Mouse (Mus musculus) spleen, adult 2 months (tissue): ENCODE data around the gene Rai1. TPM values are rescaled to one million over a fixed set of nuclear protein-coding genes. Genes with fewer than 3 reads are reported as not detected.

Experiments used
- DNase-seq, 2 experiments: peaks; one replicate each; pipeline versions ENCODE4 v3.0.0 to v3.0.0-alpha.2; 2012 to 2021; ENCODE audit warnings: low spot score in 2 of 2, low read depth in 1 of 2
- H3K27ac ChIP-seq: fragments of 200-500 bp; 2 replicates; pipeline ENCODE4 v1.5.1; 2012; ENCODE audit warnings: low read length, inconsistent platforms; ENCODE audit not compliant: insufficient read depth
- H3K27me3 ChIP-seq: fragments of 200-500 bp; 2 replicates; pipeline ENCODE4 v1.6.1; 2012; ENCODE audit warnings: mild to moderate bottlenecking, moderate library complexity, low read length, inconsistent platforms; ENCODE audit not compliant: control insufficient read depth, insufficient read depth
- H3K36me3 ChIP-seq: fragments of 200-500 bp; 2 replicates; pipeline ENCODE4 v1.6.1; 2012; ENCODE audit warnings: mild to moderate bottlenecking, low read length, inconsistent platforms; ENCODE audit not compliant: control insufficient read depth, insufficient read depth
- H3K4me1 ChIP-seq: fragments of 200-500 bp; 2 replicates; pipeline ENCODE4 v1.6.1; 2011; ENCODE audit warnings: inconsistent platforms; ENCODE audit not compliant: control insufficient read depth, insufficient read depth, insufficient read length
- H3K4me3 ChIP-seq: fragments of 200-500 bp; 2 replicates; pipeline ENCODE4 v1.5.1; 2011; ENCODE audit warnings: mild to moderate bottlenecking, inconsistent platforms; ENCODE audit not compliant: insufficient read depth, insufficient read length; ENCODE audit errors: extremely low read depth
- CTCF ChIP-seq: fragments of 200-500 bp; IDR thresholded peaks from 2 replicates; pipeline ENCODE4 v1.5.1; 2011; ENCODE audit warnings: mild to moderate bottlenecking, inconsistent platforms; ENCODE audit not compliant: insufficient read depth, insufficient read length, insufficient replicate concordance; ENCODE audit errors: extremely low read depth
- POLR2A ChIP-seq: fragments of 200-500 bp; IDR thresholded peaks from 2 replicates; pipeline ENCODE4 v1.6.1; 2011; ENCODE audit warnings: low read depth, low read length, inconsistent platforms
- WGBS: fragments of 180-500 bp; shearing (Covaris S2); methylation state at CpG from one replicate; pipeline ENCODE4 v1.1.7; 2018; 5-methylcytosine and 5-hydroxymethylcytosine counted together
- polyA plus RNA-seq: library from polyadenylated mRNA; depleted of rRNA; stranded (reverse); fragments of >200 nt; gene quantifications from 2 replicates; pipeline ENCODE4 v1.2.3, GENCODE M21; 2012

Rai1 gene
- polyA plus RNA-seq, 1 experiment = 36.0 TPM

DNA sequence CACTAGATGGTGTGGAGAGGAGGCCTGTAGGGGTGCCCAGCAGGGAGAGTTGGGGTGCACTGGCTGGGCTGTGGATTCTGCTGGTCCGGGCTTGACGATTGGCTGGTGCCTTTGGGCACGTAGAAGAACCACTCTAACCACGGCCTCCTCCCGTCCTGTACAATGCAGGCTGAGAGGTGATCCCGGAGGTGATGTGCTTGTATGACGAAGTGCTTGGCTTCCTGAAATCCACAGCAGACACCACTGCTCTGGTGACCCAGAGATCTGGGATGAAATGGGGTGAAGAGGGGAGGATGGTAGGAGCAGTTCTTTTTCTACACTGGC, 36.4 kb downstream of the Rai1 start:
- Histone ChIP-seq H3K27ac (no peak overlapping the region), H3K36me3 (peaks cover 1% of the 10 kb centered on the region; the same call in 1 of the 2 replicates), H3K4me3 (no peak overlapping the region), H3K4me1 (peaks cover 9% of the 10 kb centered on the region), H3K27me3 (no peaks in the 10 kb centered on the region)
- TF ChIP-seq POLR2A (no peak), CTCF (no peak)
- WGBS = 79% methylated on average over 7 of the region's 7 CpGs
- no peak for DNase-seq

DNA sequence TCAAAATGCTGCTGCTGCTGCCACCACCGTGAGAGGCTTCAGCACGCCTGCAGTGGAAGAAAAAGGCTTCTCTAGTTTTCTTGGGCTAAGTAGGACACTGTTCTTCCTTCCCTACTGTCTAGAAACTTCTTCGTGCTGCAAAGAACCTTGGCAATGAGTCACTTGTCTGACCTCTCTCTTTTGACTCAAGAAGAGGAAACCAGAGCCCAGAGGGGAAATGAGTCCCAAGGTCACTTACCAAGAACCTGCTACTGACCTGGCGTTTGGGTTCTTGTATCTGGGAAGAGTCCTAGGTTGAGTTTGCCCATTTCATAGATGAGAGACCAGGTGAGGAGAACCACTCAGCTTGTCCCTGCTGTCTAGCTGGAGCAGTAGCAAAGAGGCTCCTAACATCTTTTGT, 38.3 kb downstream of the Rai1 start:
- Histone ChIP-seq H3K4me1 (peaks cover 9% of the 10 kb centered on the region), H3K36me3 (peaks cover 1% of the 10 kb centered on the region; the same call in 1 of the 2 replicates), H3K27me3 (no peaks in the 10 kb centered on the region), H3K27ac (no peak overlapping the region), H3K4me3 (no peak overlapping the region)
- DNase-seq = no peak
- WGBS = 52% methylated on average over 4 of the region's 4 CpGs
- no peak for TF ChIP-seq CTCF
- no peak for TF ChIP-seq POLR2A

DNA sequence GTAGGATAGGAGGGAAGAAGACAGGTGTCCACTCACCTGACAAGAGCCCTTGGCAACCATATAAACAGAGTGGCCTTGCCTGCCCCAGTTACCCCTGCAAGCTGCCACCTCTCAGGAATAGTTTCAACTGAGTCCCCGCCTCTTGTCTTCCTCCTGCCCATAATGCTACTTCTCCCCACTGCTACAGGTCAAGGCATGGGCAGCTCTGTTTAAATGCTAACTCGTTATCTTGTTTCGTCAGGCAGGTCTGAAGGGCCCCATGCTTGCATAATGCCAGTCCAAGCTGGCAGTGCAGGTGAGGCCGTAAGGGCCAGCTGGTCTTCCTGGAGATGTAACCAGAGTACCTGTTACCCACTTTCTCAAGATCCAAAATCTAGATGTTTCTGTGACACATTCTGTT, 41.4 kb downstream of the Rai1 start:
- TF ChIP-seq CTCF (no peak), POLR2A (no peak)
- H3K4me3 ChIP-seq = no peak overlapping the region
- WGBS = 90% methylated on average over 4 of the region's 4 CpGs

GRCm38 (mm10) chr11:60148591-60148990, 43.8 kb downstream of the Rai1 start:
- WGBS = 88% methylated on average over 5 of the region's 5 CpGs
- no peaks in the 10 kb centered on the region for H3K4me1 ChIP-seq
- H3K27ac ChIP-seq = no peak overlapping the region
- no peak overlapping the region for H3K4me3 ChIP-seq
- TF ChIP-seq POLR2A (no peak), CTCF (no peak)
- H3K27me3 ChIP-seq = no peaks in the 10 kb centered on the region
- DNase-seq = no peak
- H3K36me3 ChIP-seq = peaks cover 1% of the 10 kb centered on the region; the same call in 1 of the 2 replicates

More for the DNA sequence above, 41.4 kb downstream of the Rai1 start:
- Histone ChIP-seq H3K4me1 (peaks cover 3% of the 10 kb centered on the region; the same call in 1 of the 2 replicates), H3K27me3 (no peaks in the 10 kb centered on the region), H3K27ac (no peak overlapping the region), H3K36me3 (peaks cover 1% of the 10 kb centered on the region; the same call in 1 of the 2 replicates)
- no peak for DNase-seq

- WGBS = 80% methylated on average over 3 of the region's 3 CpGs
Observed at GRCm38 (mm10) chr11:60149086-60149485, 44.3 kb downstream of the Rai1 start.

GRCm38 (mm10) chr11:60150677-60151076, 45.9 kb downstream of the Rai1 start:
- no peak for DNase-seq

More at GRCm38 (mm10) chr11:60149086-60149485, 44.3 kb downstream of the Rai1 start:
- Histone ChIP-seq H3K4me3 (no peak overlapping the region), H3K27me3 (no peaks in the 10 kb centered on the region), H3K27ac (no peak overlapping the region), H3K36me3 (peaks cover 1% of the 10 kb centered on the region; the same call in 1 of the 2 replicates), H3K4me1 (no peaks in the 10 kb centered on the region)
- TF ChIP-seq POLR2A (no peak), CTCF (no peak)
- DNase-seq = no peak

GRCm38 (mm10) chr11:60152339-60152738, 47.5 kb downstream of the Rai1 start:
- no peaks in the 10 kb centered on the region for H3K4me1 ChIP-seq
- no peaks in the 10 kb centered on the region for H3K27me3 ChIP-seq
- 42% methylated on average over 1 of the region's 1 CpGs for WGBS

More at GRCm38 (mm10) chr11:60150677-60151076, 45.9 kb downstream of the Rai1 start:
- Histone ChIP-seq H3K27ac (no peak overlapping the region), H3K36me3 (no peaks in the 10 kb centered on the region; the same call in 1 of the 2 replicates), H3K4me3 (no peak overlapping the region), H3K27me3 (no peaks in the 10 kb centered on the region), H3K4me1 (no peaks in the 10 kb centered on the region)
- TF ChIP-seq CTCF = no peak
- no peak for TF ChIP-seq POLR2A
- 91% methylated on average over 3 of the region's 3 CpGs for WGBS

More at GRCm38 (mm10) chr11:60152339-60152738, 47.5 kb downstream of the Rai1 start:
- TF ChIP-seq CTCF (no peak), POLR2A (no peak)
- no peaks in the 10 kb centered on the region for H3K36me3 ChIP-seq
- no peak overlapping the region for H3K27ac ChIP-seq
- DNase-seq = no peak
- no peak overlapping the region for H3K4me3 ChIP-seq
